Mouse (Mus musculus): ENCODE measurements around the gene Snd1.

DNA sequence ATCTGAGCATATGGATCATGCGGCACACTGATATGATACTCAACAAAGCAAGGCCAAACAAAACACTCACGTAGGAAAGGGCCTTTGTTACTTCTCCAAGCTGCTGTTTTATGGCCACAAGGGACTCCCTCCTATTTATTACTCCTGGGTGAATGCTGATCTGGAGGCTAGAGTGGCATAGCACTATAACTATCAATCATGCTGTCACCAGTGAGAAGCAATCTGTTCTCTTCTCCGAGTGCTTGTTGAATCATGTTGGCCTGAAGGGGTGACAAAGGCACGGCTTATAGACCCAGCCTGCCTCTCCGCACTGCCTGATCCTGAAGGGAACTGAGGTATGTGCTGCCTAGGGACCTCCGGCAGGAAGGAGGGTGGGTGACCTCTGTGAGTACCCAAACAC lies 10.3 kb upstream of the Snd1 start:
- no peak for TF ChIP-seq CTCF (conservative IDR thresholded peaks at IDR 0.05; ENCODE audit: low read length)
- no peak for TF ChIP-seq NANOG (IDR thresholded peaks at IDR 0.05; ENCODE audit: borderline replicate concordance, low read length)
- no peak for TF ChIP-seq POU5F1 (IDR thresholded peaks at IDR 0.05; ENCODE audit: borderline replicate concordance, low read length)

Data from E14TG2a.4 (cell line).